9 mouse cellular contexts compared by ENCODE assay signal in genomic region chr4:123053179-123053578, GRCm38 (mm10). TPM values are rescaled to one million over a fixed set of nuclear protein-coding genes. Genes with fewer than 3 reads are reported as not detected.
A peak's percentile ranks its signal among the peaks of the same experiment; 100 is the strongest.
DNase-seq lines count a peak whose midpoint lies in the region; ATAC-seq lines count a peak whose summit lies in the region.
"Had no signal": no experiment of that assay in that cellular context is flagged by ENCODE, and none has a peak within 500 bp of the region (broad histone marks: within the 10 kb centered on the region; RNA-seq: fewer than 3 reads in every experiment).

No protein-coding gene starts in this region.

- DNase-seq in embryo, embryonic 10 days (ENCODE audit: low spot score): peak; percentile 48
- no peak for DNase-seq in embryo, embryonic 9.5 days (ENCODE audit: extremely low spot score)
- DNase-seq in layer of hippocampus, adult 11-12 months (ENCODE audit: low spot score): peak; percentile 71
- DNase-seq in thymus, postnatal 0 days (ENCODE audit: low spot score): no peak
- no peak for DNase-seq in gastrocnemius, adult 8-10 months (ENCODE audit: low spot score in 2 of 2)
- no peak for DNase-seq in gastrocnemius, postnatal 4 days (ENCODE audit: low spot score in 2 of 2)
- no peak for DNase-seq in lung, postnatal 10 days

- no peak overlapping the region for H3K4me2 ChIP-seq in midbrain, embryonic 12.5 days (replicated peaks)
- H3K4me2 ChIP-seq: kidney, embryonic 15.5 days had no signal

- H3K36me3 ChIP-seq in midbrain, embryonic 12.5 days: peaks cover 84% of the 10 kb centered on the region

- H3K27me3 ChIP-seq in midbrain, embryonic 12.5 days: no peaks in the 10 kb centered on the region
- H3K27me3 ChIP-seq: kidney, embryonic 15.5 days had no signal

- H3K9me3 ChIP-seq in midbrain, embryonic 12.5 days: no peaks in the 10 kb centered on the region
- H3K9me3 ChIP-seq: kidney, embryonic 15.5 days had no signal

- peak overlapping the region; percentile 80 for H3K27ac ChIP-seq in midbrain, embryonic 12.5 days (replicated peaks)
- H3K27ac ChIP-seq: kidney, embryonic 15.5 days had no signal

- peak; percentile 65 for ATAC-seq in midbrain, embryonic 12.5 days (ENCODE audit: low FRiP score, low read depth)

- peaks cover 38% of the 10 kb centered on the region for H3K4me1 ChIP-seq in midbrain, embryonic 12.5 days

- no peak overlapping the region for H3K4me3 ChIP-seq in midbrain, embryonic 12.5 days
- H3K4me3 ChIP-seq: kidney, embryonic 15.5 days had no signal

- H3K9ac ChIP-seq in midbrain, embryonic 12.5 days (replicated peaks): no peak overlapping the region
- H3K9ac ChIP-seq: kidney, embryonic 15.5 days had no signal

- WGBS in midbrain, embryonic 12.5 days: 48% methylated on average over 11 of the region's 11 CpGs

RNA-seq across cellular contexts. Expression of gene Trit1, which starts 36.8 kb away (rescaled TPM):
- 29.3 and 30.0 TPM in 2 replicates for polyA plus RNA-seq in midbrain, embryonic 12.5 days (2016; fragmentation: Nextera tagmentation; extraction: Ambion mirVana)
- 16.4 and 18.6 TPM in 2 replicates for polyA plus RNA-seq in thymus, postnatal 0 days (2015; fragmentation: Nextera tagmentation; extraction: Ambion mirVana)
- total RNA-seq in gastrocnemius, adult 8-10 months (2022): 1 to 10 TPM; 5.8 to 7.1 (median 6.6) TPM
- 10 to 100 TPM; 14.1 to 15.8 TPM for total RNA-seq in gastrocnemius, postnatal 4 days (2021)

RNA-seq across cellular contexts. Expression of gene Bmp8b, which starts 51.8 kb away (rescaled TPM):
- polyA plus RNA-seq in midbrain, embryonic 12.5 days (2016; fragmentation: Nextera tagmentation; extraction: Ambion mirVana): 0.10 and 0.13 TPM in 2 replicates
- 0.12 and 0.17 TPM in 2 replicates for polyA plus RNA-seq in thymus, postnatal 0 days (2015; fragmentation: Nextera tagmentation; extraction: Ambion mirVana)
- not detected for total RNA-seq in gastrocnemius, adult 8-10 months (2022)
- total RNA-seq in gastrocnemius, postnatal 4 days (2021): not detected

RNA-seq across cellular contexts. Expression of gene Mycl, which starts 57.7 kb away (rescaled TPM):
- polyA plus RNA-seq in midbrain, embryonic 12.5 days (2016; fragmentation: Nextera tagmentation; extraction: Ambion mirVana): 130 and 140 TPM in 2 replicates
- 1.2 and 1.6 TPM in 2 replicates for polyA plus RNA-seq in thymus, postnatal 0 days (2015; fragmentation: Nextera tagmentation; extraction: Ambion mirVana)
- 1 to 10 TPM in 1 of 4 experiments, under 1 TPM in 1, not detected in 2; 0.40 to 1.1 TPM for total RNA-seq in gastrocnemius, adult 8-10 months (2022)
- 10 to 100 TPM in 1 of 2 experiments, 1 to 10 TPM in 1; 8.9 to 10.8 TPM for total RNA-seq in gastrocnemius, postnatal 4 days (2021)

Comparison
In these comparisons a context has a peak if more than half of its experiments do, and no peak if none do; other contexts are left out.
1. DNase-seq: peak in embryo, embryonic 10 days (single experiment) and layer of hippocampus, adult 11-12 months (single experiment); none in embryo, embryonic 9.5 days (single experiment), thymus, postnatal 0 days (single experiment), gastrocnemius, adult 8-10 months (0 of 2), gastrocnemius, postnatal 4 days (0 of 2) and lung, postnatal 10 days (single experiment).
2. RNA of gene Mycl, which starts 57.7 kb away (total RNA-seq): 8.9 to 10.8 TPM in gastrocnemius, postnatal 4 days; 0.40 to 1.1 TPM in gastrocnemius, adult 8-10 months; every median in the first group is over 4 times any median in the second.